Mouse (Mus musculus) heart, embryonic 15.5 days (tissue): ENCODE measurements at regions not wholly inside any gene's neighbourhood (a gene's known extent, or its start where the extent isn't known, plus 50 kb on each side); places are given as distances from the start of the nearest gene placed in this dataset.

Source experiments
- ATAC-seq: fragments of 200-750 bp; cut with Nextera tagmentation; replicated peaks from 2 replicates; pipeline ENCODE4 v1.8.0; 2017; ENCODE audit warnings: low read depth, moderate TSS enrichment; ENCODE audit not compliant: insufficient number of reproducible peaks, insufficient read depth, low FRiP score
- H3K27ac ChIP-seq: fragments of 300-500 bp; sonication (generic); 2 replicates; pipeline ENCODE4 v1.5.1; 2015; ENCODE audit warnings: mild to moderate bottlenecking, inconsistent platforms
- H3K27me3 ChIP-seq: fragments of 300-500 bp; sonication (generic); 2 replicates; pipeline ENCODE4 v1.6.1; 2015; ENCODE audit warnings: inconsistent platforms
- H3K36me3 ChIP-seq: fragments of 300-500 bp; sonication (generic); 2 replicates; pipeline ENCODE4 v1.6.1; 2015; ENCODE audit warnings: mild to moderate bottlenecking, inconsistent platforms
- H3K4me1 ChIP-seq: fragments of 300-500 bp; sonication (generic); replicated peaks from 2 replicates; pipeline ENCODE4 v1.6.1; 2015; ENCODE audit warnings: inconsistent platforms
- H3K4me2 ChIP-seq: fragments of 300-500 bp; sonication (generic); 2 replicates; pipeline ENCODE4 v1.6.1; 2015; ENCODE audit warnings: inconsistent platforms, mild to moderate bottlenecking, moderate library complexity
- H3K4me3 ChIP-seq: fragments of 300-500 bp; sonication (generic); 2 replicates; pipeline ENCODE4 v1.5.1; 2015; ENCODE audit warnings: mild to moderate bottlenecking, inconsistent platforms
- H3K9ac ChIP-seq: fragments of 300-500 bp; sonication (generic); 2 replicates; pipeline ENCODE4 v1.6.1; 2015; ENCODE audit warnings: mild to moderate bottlenecking, inconsistent platforms
- H3K9me3 ChIP-seq: fragments of 300-500 bp; sonication (generic); replicated peaks from 2 replicates; pipeline ENCODE4 v1.6.1; 2016; ENCODE audit warnings: inconsistent platforms
- WGBS: fragments of 180-500 bp; shearing (Covaris S2); methylation state at CpG from one replicate; pipeline ENCODE4 v1.1.7; 2015; ENCODE audit warnings: mixed read lengths; 5-methylcytosine and 5-hydroxymethylcytosine counted together

DNA sequence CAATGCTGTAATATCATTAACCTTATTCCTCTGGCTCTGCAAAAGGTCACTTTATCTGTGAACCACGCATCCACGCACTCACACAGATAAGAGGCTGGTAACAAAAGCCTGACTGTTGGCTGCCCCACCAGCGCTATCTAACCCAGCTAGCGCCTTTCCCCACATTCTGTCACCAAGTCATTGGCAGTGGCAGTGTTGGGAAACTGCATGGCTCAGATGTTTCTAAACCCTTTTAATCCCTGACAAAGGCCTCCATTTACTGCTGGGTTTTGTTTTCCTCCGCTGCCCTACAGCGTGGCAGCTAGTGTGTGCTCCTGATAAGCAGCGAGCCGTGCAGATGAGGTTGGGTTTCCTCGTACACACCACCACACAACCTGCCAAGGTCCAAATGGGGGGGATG is 55.7 kb downstream of the Id4 start:
- Histone ChIP-seq H3K4me3 (no peak overlapping the region), H3K9me3 (no peaks in the 10 kb centered on the region), H3K9ac (no peak overlapping the region), H3K36me3 (no peaks in the 10 kb centered on the region), H3K27ac (peak overlapping the region; percentile 60), H3K4me1 (peaks cover 19% of the 10 kb centered on the region), H3K4me2 (peak overlapping the region; percentile 35; the same call in 1 of the 2 replicates), H3K27me3 (no peaks in the 10 kb centered on the region)
- ATAC-seq, result peak; percentile 72; the same call in 1 of the 2 replicates
- 13% methylated on average over 9 of the region's 9 CpGs for WGBS

DNA sequence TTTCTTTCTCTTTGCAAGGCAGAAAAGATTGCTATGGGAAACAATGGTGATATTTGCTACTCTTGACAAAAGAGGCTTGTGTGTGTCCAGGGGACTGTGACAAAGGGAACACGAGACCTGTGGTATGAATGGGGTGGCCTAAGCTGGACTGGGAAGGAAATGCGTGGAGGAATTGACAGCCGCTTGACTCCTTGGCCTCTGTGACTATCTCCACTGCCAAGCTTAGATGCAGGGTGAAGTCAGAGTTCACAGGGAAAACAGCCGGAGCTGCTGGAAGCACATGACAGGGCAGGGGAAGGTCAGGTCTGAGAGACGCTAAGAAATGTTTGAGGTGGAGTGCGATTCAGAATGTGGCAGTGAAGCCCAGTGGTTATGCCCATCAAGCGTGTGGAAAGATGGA is 56.4 kb downstream of the Id4 start:
- ATAC-seq, result no peak
- Histone ChIP-seq H3K4me1 (peaks cover 19% of the 10 kb centered on the region), H3K4me2 (no peak overlapping the region), H3K27ac (no peak overlapping the region), H3K36me3 (no peaks in the 10 kb centered on the region), H3K4me3 (no peak overlapping the region), H3K27me3 (no peaks in the 10 kb centered on the region), H3K9ac (no peak overlapping the region), H3K9me3 (no peaks in the 10 kb centered on the region)
- 39% methylated on average over 7 of the region's 7 CpGs for WGBS

DNA sequence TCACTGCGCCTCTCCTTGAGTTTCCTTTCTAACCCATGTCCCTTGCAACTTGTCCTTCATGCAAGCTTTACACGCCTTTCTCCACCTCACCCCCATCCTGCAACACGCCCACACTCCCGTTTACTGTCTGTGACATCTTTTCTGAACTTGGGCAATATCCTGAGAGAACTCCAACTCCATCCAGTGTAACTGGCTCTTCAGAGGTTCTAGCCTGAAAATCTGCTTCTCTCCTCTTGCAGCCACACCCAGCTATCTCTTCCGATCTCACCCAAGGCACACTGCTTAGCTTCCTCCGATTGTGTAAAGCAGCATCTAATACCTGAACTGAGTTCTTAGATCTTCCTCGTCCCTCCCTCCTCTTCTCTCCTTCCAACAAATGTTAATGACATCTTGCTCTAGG is 58.0 kb downstream of the Id4 start:
- H3K4me2 ChIP-seq, result no peak overlapping the region
- H3K36me3 ChIP-seq, result no peaks in the 10 kb centered on the region
- no peak overlapping the region for H3K4me3 ChIP-seq
- H3K27me3 ChIP-seq, result no peaks in the 10 kb centered on the region
- 71% methylated on average over 7 of the region's 7 CpGs for WGBS
- no peak overlapping the region for H3K9ac ChIP-seq
- peaks cover 22% of the 10 kb centered on the region for H3K4me1 ChIP-seq
- no peak for ATAC-seq
- no peaks in the 10 kb centered on the region for H3K9me3 ChIP-seq
- H3K27ac ChIP-seq, result no peak overlapping the region

DNA sequence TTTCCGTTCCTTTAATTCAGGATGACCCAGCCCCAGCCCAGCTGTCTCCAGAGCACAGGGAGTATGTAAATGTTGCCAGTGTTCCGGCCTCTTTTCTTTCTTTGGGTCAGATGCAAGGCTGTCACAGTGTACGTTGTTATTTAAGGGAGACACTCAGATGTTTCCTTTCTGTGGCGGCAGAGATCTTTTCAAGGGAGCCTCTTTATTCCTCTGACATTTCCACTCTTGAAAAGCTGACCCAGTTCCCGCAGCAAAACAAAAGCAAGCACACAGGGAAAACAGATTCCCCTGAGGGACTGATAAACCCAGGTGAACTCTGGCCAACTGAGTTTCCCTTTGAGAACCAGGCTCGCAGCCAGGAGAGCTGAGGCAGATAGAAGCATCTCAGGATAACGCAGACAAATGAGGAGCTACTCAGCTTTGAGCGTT is 63.3 kb downstream of the Id4 start:
- no peaks in the 10 kb centered on the region for H3K9me3 ChIP-seq
- peaks cover 7% of the 10 kb centered on the region for H3K4me1 ChIP-seq
- no peaks in the 10 kb centered on the region for H3K27me3 ChIP-seq
- H3K36me3 ChIP-seq, result no peaks in the 10 kb centered on the region
- H3K4me2 ChIP-seq, result peak overlapping the region; percentile 43
- ATAC-seq, result no peak
- H3K27ac ChIP-seq, result 0 out of 2 replicates have a peak overlapping the region, but pooled peaks have one; percentile 7
- H3K4me3 ChIP-seq, result peak overlapping the region; percentile 9; the same call in 1 of the 2 replicates
- WGBS, result 11% methylated on average over 8 of the region's 8 CpGs
- no peak overlapping the region for H3K9ac ChIP-seq

DNA sequence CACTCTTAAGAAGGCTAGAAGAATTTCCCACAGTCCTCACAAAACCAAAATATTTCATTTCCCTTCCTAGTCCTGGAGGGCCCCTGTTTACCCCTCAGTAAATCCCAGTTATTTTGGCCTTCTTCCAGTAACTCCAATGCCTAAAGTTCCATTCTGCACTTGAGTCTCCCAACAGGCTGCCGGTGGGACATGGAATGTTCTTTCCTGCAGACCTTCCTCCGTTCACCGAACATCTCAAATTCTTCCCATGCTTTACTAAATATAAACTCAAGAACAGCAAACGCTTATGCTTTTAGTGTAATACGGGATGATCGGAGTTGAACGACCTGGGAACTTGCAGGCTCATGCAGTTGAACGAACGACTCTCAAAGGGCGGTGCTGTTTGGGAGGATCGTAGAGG is 69.6 kb downstream of the Id4 start:
- H3K36me3 ChIP-seq, result no peaks in the 10 kb centered on the region
- H3K9ac ChIP-seq, result no peak overlapping the region
- peak overlapping the region; percentile 60 for H3K27ac ChIP-seq
- H3K9me3 ChIP-seq, result no peaks in the 10 kb centered on the region
- 35% methylated on average over 11 of the region's 11 CpGs for WGBS
- no peaks in the 10 kb centered on the region for H3K27me3 ChIP-seq
- 0 out of 2 replicates have a peak overlapping the region, but pooled peaks have one; percentile 9 for H3K4me3 ChIP-seq
- 0 out of 2 replicates have a peak, but pooled peaks have one; percentile 27 for ATAC-seq
- H3K4me2 ChIP-seq, result peak overlapping the region; percentile 52
- H3K4me1 ChIP-seq, result peaks cover 12% of the 10 kb centered on the region

DNA sequence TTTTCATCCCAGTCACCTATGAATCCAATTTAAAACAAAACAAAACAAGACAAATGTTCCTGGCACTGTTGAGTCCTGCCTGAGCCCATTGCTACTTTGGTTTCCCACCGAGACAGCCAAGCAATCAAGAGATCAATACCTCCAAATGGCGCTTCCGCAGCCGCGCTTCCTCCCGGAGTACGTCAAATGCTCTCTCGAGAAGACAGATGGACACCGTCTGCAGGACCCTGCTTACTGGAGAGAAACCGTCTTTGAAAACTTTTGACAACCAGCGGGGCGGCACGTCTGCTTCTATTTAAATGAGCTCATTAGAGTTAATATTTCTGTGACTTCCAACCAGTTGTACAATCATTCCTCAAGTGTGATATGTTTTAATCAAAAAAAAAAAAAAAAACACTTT is 75.1 kb downstream of the Id4 start:
- ATAC-seq, result no peak
- Histone ChIP-seq H3K4me1 (peaks cover 1% of the 10 kb centered on the region), H3K9ac (no peak overlapping the region), H3K27me3 (no peaks in the 10 kb centered on the region), H3K9me3 (no peaks in the 10 kb centered on the region), H3K27ac (no peak overlapping the region), H3K4me3 (no peak overlapping the region), H3K4me2 (no peak overlapping the region), H3K36me3 (no peaks in the 10 kb centered on the region)
- WGBS, result 71% methylated on average over 13 of the region's 13 CpGs

DNA sequence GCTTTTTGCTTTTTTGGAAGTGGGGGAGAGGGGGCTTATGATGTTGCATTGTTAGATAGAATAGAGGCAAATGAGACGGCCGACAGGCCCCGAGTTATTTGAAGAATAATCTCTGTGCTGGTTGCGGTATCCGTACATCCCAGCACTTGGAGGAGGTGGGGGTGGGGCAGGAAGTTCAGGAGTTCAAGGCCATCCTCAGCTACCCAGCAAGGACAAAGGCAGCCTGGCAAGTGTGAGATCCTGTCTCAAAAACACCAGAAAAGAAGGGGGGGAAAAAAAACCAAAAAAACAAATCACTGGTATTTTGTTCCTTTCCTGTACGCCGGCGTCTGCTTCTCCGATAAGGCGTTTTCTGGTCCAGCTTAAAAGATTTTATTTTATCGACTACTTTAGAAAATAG is 75.6 kb downstream of the Id4 start:
- WGBS, result 58% methylated on average over 11 of the region's 11 CpGs
- Histone ChIP-seq H3K36me3 (no peaks in the 10 kb centered on the region), H3K4me2 (no peak overlapping the region), H3K9me3 (no peaks in the 10 kb centered on the region), H3K27me3 (no peaks in the 10 kb centered on the region), H3K27ac (no peak overlapping the region), H3K9ac (no peak overlapping the region), H3K4me3 (no peak overlapping the region), H3K4me1 (no peaks in the 10 kb centered on the region)
- no peak for ATAC-seq

DNA sequence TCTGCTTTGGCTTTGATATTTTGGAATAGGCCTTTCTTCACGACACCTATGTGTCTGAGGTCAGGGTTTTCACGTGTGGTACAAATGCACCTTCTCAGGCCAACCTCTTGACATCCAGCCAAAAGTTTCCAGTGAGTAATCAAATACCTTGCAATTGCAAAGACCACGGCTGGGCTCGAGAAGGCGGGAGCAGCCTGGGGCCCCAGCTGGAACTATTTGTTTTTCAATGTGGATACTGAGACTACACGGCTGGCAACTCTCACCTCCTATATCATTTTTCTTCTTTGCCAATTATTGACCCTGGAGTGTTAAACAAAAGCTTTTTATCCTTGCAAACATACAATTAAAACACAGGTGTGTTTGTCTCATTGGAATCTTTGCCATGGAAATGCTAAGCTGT is 77.5 kb downstream of the Id4 start:
- H3K27ac ChIP-seq, result no peak overlapping the region
- H3K9ac ChIP-seq, result no peak overlapping the region
- ATAC-seq, result no peak
- no peaks in the 10 kb centered on the region for H3K9me3 ChIP-seq
- 63% methylated on average over 6 of the region's 6 CpGs for WGBS
- no peak overlapping the region for H3K4me2 ChIP-seq
- no peaks in the 10 kb centered on the region for H3K4me1 ChIP-seq
- H3K4me3 ChIP-seq, result no peak overlapping the region
- no peaks in the 10 kb centered on the region for H3K36me3 ChIP-seq
- no peaks in the 10 kb centered on the region for H3K27me3 ChIP-seq

DNA sequence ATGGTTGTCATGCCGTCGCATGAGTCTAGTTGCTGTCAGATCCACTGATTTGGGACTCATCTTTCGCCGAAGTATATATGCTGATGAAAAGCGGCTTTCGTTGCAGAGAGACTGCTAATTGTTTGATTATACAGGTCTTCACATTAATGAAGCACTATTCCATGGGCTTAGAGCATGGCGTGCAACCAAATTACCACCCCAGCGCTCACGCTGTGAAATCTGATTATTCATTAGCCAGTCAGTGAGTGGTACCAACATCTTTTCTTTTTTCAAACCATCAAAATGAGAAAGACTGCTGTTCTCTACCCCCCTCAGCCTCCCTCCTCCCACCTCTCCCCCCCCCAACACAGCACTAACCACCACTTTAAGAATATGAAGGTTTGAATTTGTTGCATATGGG is 89.1 kb downstream of the Id4 start:
- H3K9ac ChIP-seq, result no peak overlapping the region
- H3K36me3 ChIP-seq, result no peaks in the 10 kb centered on the region
- no peak overlapping the region for H3K4me2 ChIP-seq
- H3K4me1 ChIP-seq, result no peaks in the 10 kb centered on the region
- WGBS, result 91% methylated on average over 9 of the region's 9 CpGs
- H3K27ac ChIP-seq, result no peak overlapping the region
- H3K4me3 ChIP-seq, result no peak overlapping the region
- H3K27me3 ChIP-seq, result no peaks in the 10 kb centered on the region
- no peak for ATAC-seq
- H3K9me3 ChIP-seq, result no peaks in the 10 kb centered on the region

DNA sequence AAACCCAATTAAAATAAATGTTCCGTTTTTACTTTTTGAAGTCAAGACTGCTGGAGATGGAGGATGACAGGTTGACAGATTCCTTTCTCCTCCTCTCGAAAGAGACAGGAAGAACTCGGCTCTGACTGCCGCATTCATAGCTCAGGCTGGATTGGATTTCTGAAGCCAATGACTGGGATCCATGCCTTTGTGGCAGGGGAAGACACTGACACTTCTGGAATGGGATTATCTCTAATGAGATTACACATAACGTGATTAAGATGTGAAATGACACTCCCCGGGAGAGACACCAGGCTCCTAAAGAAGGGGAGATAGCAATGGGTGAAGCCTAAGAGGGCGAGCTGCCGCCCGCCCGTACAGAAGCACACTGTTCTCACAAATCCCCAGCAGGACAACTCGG is 89.9 kb downstream of the Id4 start:
- Histone ChIP-seq H3K27ac (no peak overlapping the region), H3K4me3 (no peak overlapping the region), H3K4me1 (no peaks in the 10 kb centered on the region), H3K9me3 (no peaks in the 10 kb centered on the region), H3K9ac (no peak overlapping the region), H3K36me3 (no peaks in the 10 kb centered on the region), H3K27me3 (no peaks in the 10 kb centered on the region), H3K4me2 (no peak overlapping the region)
- 29% methylated on average over 11 of the region's 11 CpGs for WGBS
- ATAC-seq, result no peak

DNA sequence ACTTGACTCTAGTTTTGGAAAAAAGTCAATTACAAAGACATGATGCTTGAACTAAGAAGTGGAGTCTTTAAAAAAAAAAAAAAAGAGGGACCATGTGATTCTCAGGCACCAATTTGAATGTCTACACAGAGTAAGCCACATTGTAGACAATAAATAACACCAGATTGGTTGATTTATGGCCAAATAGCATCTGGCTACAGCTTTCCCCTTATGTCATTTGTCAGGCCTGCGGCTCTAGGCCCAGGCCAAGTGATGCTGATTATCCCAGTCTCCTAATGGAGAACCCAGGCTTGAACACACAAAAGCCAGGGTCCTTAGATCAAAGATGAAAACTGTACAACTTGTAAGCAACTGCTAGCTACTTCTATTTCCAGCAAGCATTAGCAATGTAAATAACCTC is 96.1 kb downstream of the Id4 start:
- Histone ChIP-seq H3K27ac (no peak overlapping the region), H3K4me3 (no peak overlapping the region), H3K4me2 (no peak overlapping the region), H3K9me3 (no peaks in the 10 kb centered on the region), H3K4me1 (no peaks in the 10 kb centered on the region), H3K36me3 (no peaks in the 10 kb centered on the region), H3K9ac (no peak overlapping the region), H3K27me3 (no peaks in the 10 kb centered on the region)
- 84% methylated on average over 1 of the region's 1 CpGs for WGBS
- ATAC-seq, result no peak

DNA sequence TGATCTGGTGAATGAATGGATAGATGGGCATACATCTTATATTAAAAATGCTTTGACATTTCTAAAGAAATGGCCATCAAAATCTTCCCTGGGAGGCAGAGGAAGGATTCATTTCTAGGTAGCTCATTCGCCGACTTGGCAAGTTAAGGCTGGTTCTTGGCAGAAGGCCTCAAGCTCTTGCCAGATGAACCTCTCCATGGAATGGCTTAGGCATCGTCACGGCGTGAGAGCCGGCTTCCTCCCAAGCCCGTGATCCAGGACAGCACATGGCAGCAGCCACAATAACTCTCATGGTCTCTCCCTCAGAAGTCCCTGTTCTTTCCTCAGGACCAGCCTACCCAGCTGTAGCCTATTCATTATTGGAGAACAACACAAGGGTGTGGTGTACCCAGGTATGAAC is 96.6 kb downstream of the Id4 start:
- WGBS, result 89% methylated on average over 7 of the region's 7 CpGs
- Histone ChIP-seq H3K9ac (no peak overlapping the region), H3K4me3 (no peak overlapping the region), H3K4me2 (no peak overlapping the region), H3K36me3 (no peaks in the 10 kb centered on the region), H3K27me3 (no peaks in the 10 kb centered on the region), H3K27ac (no peak overlapping the region), H3K9me3 (no peaks in the 10 kb centered on the region), H3K4me1 (no peaks in the 10 kb centered on the region)
- no peak for ATAC-seq
